Mouse (Mus musculus): ENCODE data around the gene Pbxip1. TPM values are rescaled to one million over a fixed set of nuclear protein-coding genes. Genes with fewer than 3 reads are reported as not detected.

Gene Pbxip1
- total and polyA plus RNA-seq, 2 experiments from 2014 or later = 21.6 to 27.8 TPM

DNA sequence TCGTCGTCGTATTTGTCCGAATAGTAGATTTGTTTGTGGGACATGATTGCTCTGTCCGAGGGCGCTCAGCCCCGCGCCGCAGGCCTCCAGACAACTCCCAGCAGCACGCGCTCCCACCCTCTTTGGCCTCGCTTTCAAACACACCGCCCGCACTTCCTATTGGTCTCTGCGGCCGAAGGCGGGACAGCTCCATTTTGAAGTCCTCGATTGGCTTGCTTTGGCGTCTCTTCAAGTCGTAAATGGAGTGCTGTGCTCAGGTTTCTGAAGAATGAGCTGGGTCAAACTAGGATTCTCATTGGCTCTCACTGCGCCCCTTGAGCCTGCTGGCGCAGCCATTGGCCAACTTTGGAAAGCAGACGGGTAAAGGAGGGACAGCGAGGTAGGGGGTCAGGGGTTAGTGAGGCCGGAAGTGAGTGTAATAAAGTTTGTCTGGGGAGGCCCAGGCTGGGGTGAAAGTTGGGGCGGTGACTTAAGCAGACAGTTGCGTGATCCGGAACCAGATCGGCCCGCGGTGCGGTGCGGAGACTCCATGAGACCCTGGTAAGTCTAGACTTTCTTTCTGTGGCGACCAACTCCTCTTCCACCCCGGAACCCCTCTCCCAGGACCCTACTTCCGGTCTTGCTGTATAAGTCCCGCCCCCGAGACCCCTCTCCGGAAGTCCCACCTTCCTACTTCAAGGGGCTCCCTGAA is 18.2 kb upstream of the Pbxip1 start, which contains the start of the genes Cks1b and Shc1:
Cks1b (minus strand) TSS at position 214 of the 691 bp plus-strand sequence.
Shc1 (plus strand) TSS at position 274 of the 691 bp plus-strand sequence.
- Histone ChIP-seq H3K4me1 (ENCODE audit: insufficient read depth) (peaks cover 16% of the 10 kb centered on the region), H3K9me3 (ENCODE audit: low read length) (no peaks in the 10 kb centered on the region)

DNA sequence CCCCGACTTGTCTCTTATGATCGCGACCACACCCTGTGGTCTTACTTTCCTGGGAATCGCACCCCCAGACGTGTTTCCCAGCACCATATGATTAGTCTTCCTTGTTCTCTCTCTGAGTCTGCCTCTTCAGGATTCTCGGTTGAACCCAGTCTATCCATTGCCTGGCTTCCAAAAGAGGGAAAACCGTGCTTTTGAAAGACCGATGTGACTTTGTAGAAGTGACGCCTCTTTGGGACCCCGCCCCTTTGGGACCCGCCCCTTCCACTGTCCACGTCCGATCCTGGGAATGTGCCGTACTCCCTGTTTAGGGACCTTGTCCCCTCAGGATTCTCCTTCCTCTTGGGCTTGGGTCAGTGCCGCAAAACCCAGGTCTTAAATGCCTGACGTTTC is 17.6 kb upstream of the Pbxip1 start:
- no peak for DNase-seq
- Histone ChIP-seq H3K4me1 (ENCODE audit: insufficient read depth) (peaks cover 16% of the 10 kb centered on the region), H3K27ac (ENCODE audit: low read depth, low read length) (peak overlapping the region; percentile 80), H3K9me3 (ENCODE audit: low read length) (no peaks in the 10 kb centered on the region), H3K9ac (peak overlapping the region; percentile 46), H3K27me3 (ENCODE audit: insufficient read depth, low read length) (no peaks in the 10 kb centered on the region), H3K4me3 (ENCODE audit: low read depth, low read length) (peak overlapping the region; percentile 67), H3K36me3 (ENCODE audit: insufficient read depth) (peaks cover 4% of the 10 kb centered on the region; the same call in 1 of the 2 replicates), H3K4me2 (ENCODE audit: low read depth) (peak overlapping the region; percentile 83)
- 2% methylated on average over 16 of the region's 16 CpGs for WGBS
- no peak for TF ChIP-seq CTCF (IDR thresholded peaks at IDR 0.05; ENCODE audit: low read depth)
- no peak for ATAC-seq

More for the DNA sequence above, 18.2 kb upstream of the Pbxip1 start, which contains the start of the genes Cks1b and Shc1:
- Histone ChIP-seq H3K4me2 (ENCODE audit: low read depth) (peak within 1 kb of the TSS; percentile 83), H3K27me3 (ENCODE audit: insufficient read depth, low read length) (no peaks in the 10 kb centered on the region), H3K4me3 (ENCODE audit: low read depth, low read length) (peak within 1 kb of the TSS; percentile 67), H3K9ac (peak within 1 kb of the TSS; percentile 46), H3K27ac (ENCODE audit: low read depth, low read length) (peak within 1 kb of the TSS; percentile 80), H3K36me3 (ENCODE audit: insufficient read depth) (peaks cover 4% of the 10 kb centered on the region; the same call in 1 of the 2 replicates)
- TF ChIP-seq CTCF (IDR thresholded peaks at IDR 0.05; ENCODE audit: low read depth) = no peak
- WGBS = 1% methylated on average over 36 of the region's 39 CpGs
- DNase-seq (peak; percentile 98), ATAC-seq (peak; percentile 94)

DNA sequence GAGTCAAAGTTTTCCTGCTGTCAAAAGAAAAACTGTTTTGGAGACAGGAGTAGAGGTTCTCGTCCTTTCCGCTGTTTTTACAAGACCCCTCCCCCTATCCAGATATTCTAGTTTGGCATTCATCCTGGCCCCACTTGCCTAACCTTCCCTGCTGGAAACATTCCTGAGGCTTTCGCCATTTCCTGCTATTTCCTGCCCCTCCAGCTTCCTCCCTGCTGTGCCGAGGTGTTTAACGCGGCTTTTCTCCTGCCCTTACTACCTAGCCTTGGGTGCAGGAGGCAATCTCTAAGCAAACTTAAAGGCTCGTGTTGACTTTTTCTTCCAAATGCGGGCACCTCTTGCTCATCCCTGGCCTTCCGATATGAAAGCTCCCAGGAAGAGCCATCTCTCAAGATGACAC is 16.9 kb upstream of the Pbxip1 start:
- ATAC-seq = no peak
- no peak for TF ChIP-seq CTCF (IDR thresholded peaks at IDR 0.05; ENCODE audit: low read depth)
- Histone ChIP-seq H3K4me2 (ENCODE audit: low read depth) (peak overlapping the region; percentile 83), H3K9ac (peak overlapping the region; percentile 46), H3K36me3 (ENCODE audit: insufficient read depth) (peaks cover 5% of the 10 kb centered on the region; the same call in 1 of the 2 replicates), H3K27ac (ENCODE audit: low read depth, low read length) (peak overlapping the region; percentile 80; the same call in 1 of the 2 replicates), H3K9me3 (ENCODE audit: low read length) (no peaks in the 10 kb centered on the region), H3K27me3 (ENCODE audit: insufficient read depth, low read length) (no peaks in the 10 kb centered on the region), H3K4me1 (ENCODE audit: insufficient read depth) (peaks cover 16% of the 10 kb centered on the region), H3K4me3 (ENCODE audit: low read depth, low read length) (peak overlapping the region; percentile 67)
- DNase-seq = no peak
- WGBS = 3% methylated on average over 9 of the region's 9 CpGs

DNA sequence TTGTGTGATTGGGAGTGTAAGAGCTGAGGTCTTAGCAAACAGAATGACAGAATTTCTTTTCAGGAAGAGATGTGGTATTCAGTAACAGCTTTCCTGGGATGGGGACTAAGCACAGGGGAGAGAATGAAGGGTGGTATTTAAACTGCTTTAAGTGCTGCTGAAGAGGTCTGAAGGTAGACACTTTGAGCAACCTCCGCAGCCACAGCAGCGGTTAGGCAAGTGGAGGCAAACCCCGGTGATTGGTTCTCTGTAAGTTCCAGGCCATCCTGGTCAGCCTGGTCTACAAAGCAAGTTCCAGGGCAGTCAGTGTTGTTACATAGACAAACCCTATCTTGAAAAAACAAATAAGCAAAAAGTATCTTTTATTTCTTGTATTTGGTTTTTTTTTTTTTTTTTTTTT is 16.5 kb upstream of the Pbxip1 start:
- H3K4me2 ChIP-seq (ENCODE audit: low read depth) = peak overlapping the region; percentile 83
- no peak for TF ChIP-seq CTCF (IDR thresholded peaks at IDR 0.05; ENCODE audit: low read depth)
- H3K9me3 ChIP-seq (ENCODE audit: low read length) = no peaks in the 10 kb centered on the region
- peaks cover 16% of the 10 kb centered on the region for H3K4me1 ChIP-seq (ENCODE audit: insufficient read depth)
- WGBS = 41% methylated on average over 3 of the region's 3 CpGs
- H3K27me3 ChIP-seq (ENCODE audit: insufficient read depth, low read length) = no peaks in the 10 kb centered on the region
- DNase-seq (no peak), ATAC-seq (no peak)
- H3K36me3 ChIP-seq (ENCODE audit: insufficient read depth) = 0 out of 2 replicates have a peak, but pooled peaks cover 2% of the 10 kb centered on the region
- H3K9ac ChIP-seq = 0 out of 2 replicates have a peak overlapping the region, but pooled peaks have one; percentile 46
- H3K27ac ChIP-seq (ENCODE audit: low read depth, low read length) = no peak overlapping the region
- peak overlapping the region; percentile 67; the same call in 1 of the 2 replicates for H3K4me3 ChIP-seq (ENCODE audit: low read depth, low read length)

DNA sequence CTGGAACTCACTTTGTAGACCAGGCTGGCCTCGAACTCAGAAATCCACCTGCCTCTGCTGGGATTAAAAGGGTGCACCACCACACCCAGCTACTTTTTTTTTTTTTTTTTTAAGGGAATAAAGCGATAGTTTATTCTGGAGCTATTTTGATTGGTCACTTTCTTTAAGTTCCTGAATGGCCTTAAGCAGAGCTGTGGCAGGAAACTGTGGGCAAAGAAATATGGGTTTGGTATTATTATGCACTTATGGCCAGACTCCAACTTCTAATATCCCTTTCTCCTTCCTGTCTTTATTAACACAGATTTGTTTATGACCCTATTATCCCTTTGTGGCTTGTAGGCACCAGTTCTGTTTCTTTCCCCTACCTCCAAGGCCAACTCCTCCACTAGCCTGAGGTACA is 16.1 kb upstream of the Pbxip1 start:
- WGBS = 65% methylated on average over 2 of the region's 2 CpGs
- TF ChIP-seq CTCF (IDR thresholded peaks at IDR 0.05; ENCODE audit: low read depth) = no peak
- no peaks in the 10 kb centered on the region for H3K27me3 ChIP-seq (ENCODE audit: insufficient read depth, low read length)
- no peak overlapping the region for H3K4me3 ChIP-seq (ENCODE audit: low read depth, low read length)
- H3K4me2 ChIP-seq (ENCODE audit: low read depth) = no peak overlapping the region
- no peak overlapping the region for H3K27ac ChIP-seq (ENCODE audit: low read depth, low read length)
- ATAC-seq (no peak), DNase-seq (no peak)
- H3K36me3 ChIP-seq (ENCODE audit: insufficient read depth) = 0 out of 2 replicates have a peak, but pooled peaks cover 2% of the 10 kb centered on the region
- peaks cover 16% of the 10 kb centered on the region for H3K4me1 ChIP-seq (ENCODE audit: insufficient read depth)
- no peaks in the 10 kb centered on the region for H3K9me3 ChIP-seq (ENCODE audit: low read length)
- H3K9ac ChIP-seq = no peak overlapping the region

DNA sequence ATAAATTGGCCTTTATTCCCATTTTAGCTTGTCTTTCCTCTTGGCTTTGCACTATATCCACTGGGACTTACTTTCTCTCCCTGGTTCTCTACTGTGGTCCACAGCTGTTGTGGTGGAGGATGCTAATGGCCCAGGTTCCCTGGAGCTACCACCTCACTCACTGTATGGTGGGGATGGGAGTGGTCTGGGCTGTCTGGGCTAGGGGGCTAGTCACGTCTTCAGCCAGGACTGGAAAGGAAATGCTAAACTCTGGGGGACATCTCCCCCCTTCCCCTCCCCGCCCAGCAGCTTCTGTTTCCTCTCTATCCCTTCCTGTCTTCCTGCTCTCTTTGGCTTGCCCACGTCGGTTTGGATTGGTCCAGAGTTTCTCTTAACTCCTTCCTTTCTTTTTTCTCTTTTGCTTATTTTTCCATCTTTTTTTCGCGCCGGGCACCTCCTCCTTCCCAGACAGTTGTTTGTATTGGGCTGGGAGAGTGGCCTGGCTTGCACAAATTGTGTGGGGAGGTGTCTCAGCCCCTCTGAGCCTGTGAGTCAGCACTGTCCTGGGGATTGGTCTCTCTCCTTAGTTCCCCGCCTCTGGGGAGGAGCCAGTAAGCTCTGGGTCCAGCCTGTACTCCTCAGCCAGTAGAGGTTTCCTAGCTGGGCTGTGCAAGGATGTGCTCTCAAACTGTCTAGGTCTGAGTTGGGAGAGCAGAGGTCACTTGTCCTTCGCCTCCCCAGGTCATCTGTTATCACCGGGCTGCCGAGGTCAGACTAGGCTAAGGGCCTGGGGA is 15.3 kb upstream of the Pbxip1 start:
- DNase-seq (peak; percentile 47), ATAC-seq (peak; percentile 50)
- WGBS = 7% methylated on average over 11 of the region's 11 CpGs
- Histone ChIP-seq H3K27me3 (ENCODE audit: insufficient read depth, low read length) (no peaks in the 10 kb centered on the region), H3K36me3 (ENCODE audit: insufficient read depth) (0 out of 2 replicates have a peak, but pooled peaks cover 2% of the 10 kb centered on the region), H3K27ac (ENCODE audit: low read depth, low read length) (no peak overlapping the region), H3K4me1 (ENCODE audit: insufficient read depth) (peaks cover 16% of the 10 kb centered on the region), H3K9ac (peak overlapping the region; percentile 31), H3K4me3 (ENCODE audit: low read depth, low read length) (peak overlapping the region; percentile 22), H3K4me2 (ENCODE audit: low read depth) (peak overlapping the region; percentile 50), H3K9me3 (ENCODE audit: low read length) (no peaks in the 10 kb centered on the region)
- no peak for TF ChIP-seq CTCF (IDR thresholded peaks at IDR 0.05; ENCODE audit: low read depth)
